Mouse (Mus musculus): Measurements from ENCODE around the gene Slc16a10.
"Not testable (repeated sequence)": the region's sequence is repeated elsewhere in the genome, so short reads cannot be mapped to it uniquely, and the experiment has no call there.

Gene Slc16a10

DNA sequence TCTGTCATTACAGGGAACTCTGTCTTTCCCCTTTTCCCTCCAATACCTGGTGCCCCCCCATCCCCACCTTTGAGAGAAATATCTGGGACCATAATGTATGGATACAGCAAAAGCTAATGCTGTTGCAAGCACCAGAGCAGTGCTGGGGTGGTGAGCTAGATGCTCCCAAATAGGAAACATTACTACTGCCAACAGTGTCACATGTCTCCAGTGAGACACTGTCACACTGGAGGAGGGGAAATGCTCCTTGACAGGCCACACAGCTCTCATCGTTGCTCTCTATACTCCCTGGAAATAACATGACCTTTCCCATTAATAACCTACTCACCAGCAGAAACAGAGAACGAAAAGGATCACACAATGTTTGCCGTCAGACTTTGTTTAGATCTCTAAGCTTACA, 122.6 kb downstream of the Slc16a10 start:
- no peak for DNase-seq

DNA sequence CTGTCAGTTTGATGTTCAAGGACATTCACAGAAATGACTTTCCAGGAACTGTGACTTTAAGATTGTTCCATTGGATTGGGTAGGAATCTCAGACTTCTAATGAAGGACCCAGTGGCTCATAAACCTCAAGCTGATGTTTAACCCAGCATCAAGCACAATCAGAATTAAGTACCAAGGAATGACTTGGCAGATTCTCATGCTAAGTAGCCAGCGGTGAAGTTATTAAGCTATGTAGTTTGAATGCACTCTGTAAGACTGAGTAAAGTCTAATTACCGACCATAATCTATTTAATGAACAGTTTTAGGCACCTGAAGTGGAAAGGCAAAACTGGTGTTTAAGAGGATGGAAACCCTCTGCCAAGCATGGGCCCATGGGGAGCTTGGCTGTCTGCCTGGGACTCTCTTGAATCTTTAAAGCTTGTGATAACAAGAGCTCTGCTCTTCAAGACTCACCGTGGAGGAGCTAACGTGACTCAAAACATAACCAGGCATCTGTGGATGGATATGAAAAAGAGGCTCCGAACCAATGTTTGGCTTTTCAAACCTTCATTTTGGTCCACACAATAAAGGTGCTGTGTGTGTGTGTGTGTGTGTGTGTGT, 123.7 kb downstream of the Slc16a10 start:
- no peak for DNase-seq

DNA sequence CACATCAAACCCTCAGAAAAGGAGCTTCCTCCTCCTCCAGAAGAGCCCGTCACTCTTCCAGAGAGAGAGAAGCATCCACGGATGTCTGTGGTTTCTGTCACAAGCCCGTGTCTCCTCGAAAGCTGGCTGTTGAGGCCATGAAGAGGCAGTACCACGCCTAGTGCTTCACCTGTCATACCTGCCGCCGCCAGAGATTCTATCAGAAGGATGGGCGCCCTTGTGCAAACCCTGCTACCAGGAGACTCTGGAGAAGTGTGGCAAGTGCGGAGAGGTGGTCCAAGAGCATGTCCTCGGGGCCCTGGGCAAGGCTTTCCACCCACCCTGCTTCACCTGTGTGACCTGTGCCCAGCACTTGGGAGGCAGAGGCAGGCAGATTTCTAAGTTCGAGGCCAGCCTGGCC, 132.5 kb downstream of the Slc16a10 start:
- no peak for DNase-seq

DNA sequence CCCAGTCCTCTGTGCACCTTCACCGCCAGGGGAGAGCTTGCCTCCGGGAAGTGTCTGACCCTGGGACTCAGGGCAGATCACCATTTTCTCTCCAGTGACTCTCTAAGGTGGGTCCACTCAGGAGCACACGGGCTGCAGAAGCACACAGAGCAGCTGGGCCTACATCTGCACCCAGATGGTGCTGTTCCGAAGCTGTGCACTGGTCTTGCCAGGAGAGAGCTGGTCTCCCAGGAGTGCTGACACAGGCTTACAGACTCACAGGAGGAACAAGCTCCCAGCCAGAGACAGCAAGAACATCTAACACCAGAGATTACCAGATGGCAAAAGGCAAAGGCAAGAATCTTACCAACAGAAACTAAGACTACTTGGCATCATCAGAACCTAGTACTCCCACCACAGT, 133.2 kb downstream of the Slc16a10 start:
- DNase-seq = not testable (repeated sequence)

DNA sequence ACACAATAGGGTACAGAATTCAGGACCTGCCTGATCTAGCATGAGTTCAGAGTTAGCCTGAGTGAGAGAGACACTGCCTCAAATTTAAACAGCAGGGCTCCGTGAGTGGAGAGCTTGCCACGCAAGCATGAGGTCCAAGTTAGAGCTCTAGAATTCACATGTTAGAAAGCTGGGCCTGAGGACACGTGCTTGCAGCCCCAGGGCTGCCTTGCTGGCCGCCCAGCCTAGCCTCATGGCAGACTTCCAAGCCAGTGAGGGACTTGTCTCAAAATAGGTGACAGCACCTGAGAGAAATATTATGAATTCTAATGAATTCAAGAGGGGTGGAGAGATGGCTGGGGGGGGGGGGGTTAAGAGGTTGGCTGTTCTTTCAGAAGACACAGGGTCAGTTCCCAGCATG, 134.1 kb downstream of the Slc16a10 start:
- no peak for DNase-seq

DNA sequence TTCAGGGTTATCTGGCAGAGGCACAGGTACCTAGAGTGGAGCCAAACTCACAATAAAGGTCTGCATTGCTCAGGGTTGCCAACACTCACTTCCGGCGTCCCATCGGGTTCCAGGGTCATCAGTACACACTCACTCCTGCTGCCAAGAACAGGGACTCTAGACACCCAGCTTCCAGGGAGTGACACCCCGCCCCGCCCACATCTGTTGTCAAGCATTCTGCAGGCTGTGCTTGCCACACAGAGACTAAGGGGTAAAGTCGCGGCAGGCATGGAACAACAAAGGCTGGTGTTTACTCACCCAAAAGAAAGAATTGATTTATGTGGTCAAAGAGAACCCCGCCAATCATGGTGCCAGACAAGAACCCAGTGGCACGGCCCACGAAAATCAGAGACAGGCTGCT, 135.1 kb downstream of the Slc16a10 start:
- DNase-seq = peak; percentile 11

DNA sequence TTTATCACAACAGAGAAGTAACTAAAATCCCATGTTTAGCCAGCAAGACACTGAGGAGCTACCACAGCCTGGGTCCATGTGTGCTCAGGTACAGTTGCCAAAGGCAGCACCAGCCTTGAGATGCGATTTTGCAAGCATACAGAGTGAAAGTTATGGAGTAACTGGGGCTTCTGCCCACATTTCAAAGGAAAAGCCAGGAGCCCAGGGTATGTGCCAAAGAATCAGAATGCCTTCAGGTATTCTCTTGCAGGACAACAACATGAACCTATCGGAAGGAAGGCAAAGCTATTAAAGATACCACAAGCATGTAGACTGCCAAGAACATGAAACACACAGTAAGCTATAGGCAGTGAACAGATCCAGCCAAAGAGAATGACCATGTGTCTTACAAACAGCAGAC, 141.3 kb downstream of the Slc16a10 start:
- no peak for DNase-seq

DNA sequence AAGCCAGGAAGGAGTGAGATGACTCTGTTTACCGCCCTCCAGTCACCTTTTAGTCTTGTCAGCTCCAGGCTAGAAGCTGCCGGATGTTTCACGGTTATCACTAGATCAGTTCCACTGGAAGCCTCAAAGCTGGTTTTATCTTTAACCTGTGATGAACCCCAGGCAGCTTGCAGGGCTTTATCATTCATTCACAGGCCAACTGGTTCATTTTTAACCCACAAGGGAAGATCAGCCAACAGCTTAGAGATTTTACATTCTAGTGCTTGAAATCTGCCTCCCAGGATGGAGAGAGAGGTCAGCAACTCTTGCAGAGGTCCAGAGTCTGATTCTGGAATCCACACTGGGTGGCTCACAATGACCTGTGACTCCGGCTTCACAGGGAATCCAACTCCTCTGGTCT, 150.9 kb downstream of the Slc16a10 start:
- DNase-seq = no peak

DNA sequence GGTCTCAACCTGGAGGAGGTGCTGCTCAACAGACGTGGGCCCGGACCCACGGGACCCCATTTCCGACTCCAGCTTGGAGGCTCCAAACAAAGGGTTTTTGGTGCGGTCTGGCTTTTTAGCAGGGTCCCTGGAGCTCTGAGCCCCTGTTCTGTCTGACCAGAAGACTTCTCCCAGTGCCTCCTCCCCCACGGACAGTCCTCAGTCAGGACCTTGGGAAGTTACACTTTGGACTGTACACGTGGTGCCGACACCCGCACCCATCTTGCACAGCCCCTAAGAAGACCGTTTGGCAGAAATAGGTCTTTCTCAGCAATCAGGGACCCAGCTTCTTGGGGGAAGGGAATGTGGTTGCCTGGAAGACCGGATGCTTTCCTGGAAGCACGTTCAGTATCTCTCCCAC, 155.6 kb downstream of the Slc16a10 start, which contains the start of gene Mfsd4b5:
Gene Mfsd4b5, minus strand, starts transcription at position 181 of the 400 bp plus-strand sequence.
- DNase-seq = no peak

Measured in lung, postnatal 10 days (tissue).